Mouse (Mus musculus): ENCODE measurements around the gene Pcgf6. TPM values are rescaled to one million over a fixed set of nuclear protein-coding genes. Genes with fewer than 3 reads are reported as not detected.

The Pcgf6 gene
- polyA plus RNA-seq, 1 experiment from 2014 or later = 11.8 TPM

GRCm38 (mm10) chr19:46983966-46984380 is 66.7 kb downstream of the Pcgf6 start:
- peaks cover 11% of the 10 kb centered on the region; the same call in 1 of the 2 replicates for H3K4me1 ChIP-seq (ENCODE audit: control insufficient read depth, insufficient read depth, low read length)
- H3K36me3 ChIP-seq (ENCODE audit: control insufficient read depth, insufficient read depth, low read length) = no peaks in the 10 kb centered on the region
- H3K9ac ChIP-seq (ENCODE audit: low read length) = no peak overlapping the region
- peak overlapping the region; percentile 80 for H3K27ac ChIP-seq (ENCODE audit: low read length)
- H3K4me3 ChIP-seq (replicated peaks; ENCODE audit: low read length) = no peak overlapping the region
- 38% methylated on average over 11 of the region's 11 CpGs for WGBS
- ATAC-seq (ENCODE audit: insufficient read depth, low FRiP score) = no peak
- no peaks in the 10 kb centered on the region for H3K27me3 ChIP-seq (ENCODE audit: control insufficient read depth, insufficient read depth, low read length)
- peak overlapping the region; percentile 26; the same call in 1 of the 2 replicates for H3K4me2 ChIP-seq (ENCODE audit: low read depth, low read length)
- H3K9me3 ChIP-seq (replicated peaks; ENCODE audit: control insufficient read depth, low read length) = no peaks in the 10 kb centered on the region

Other genes starting within 250 kb of the Pcgf6 start
- 5.7 and 6.5 TPM in 2 replicates for gene Ina, start 36.2 kb downstream of the Pcgf6 start, polyA plus RNA-seq (2015; fragmentation: Nextera tagmentation; extraction: Ambion mirVana)
- gene Nt5c2, start 35.8 kb downstream of the Pcgf6 start, polyA plus RNA-seq (2015; fragmentation: Nextera tagmentation; extraction: Ambion mirVana) = 86.4 and 91.2 TPM in 2 replicates
- gene Taf5, start 16.8 kb upstream of the Pcgf6 start, polyA plus RNA-seq (2015; fragmentation: Nextera tagmentation; extraction: Ambion mirVana) = 2.2 and 3.1 TPM in 2 replicates
- gene Usmg5, start 39.7 kb upstream of the Pcgf6 start, polyA plus RNA-seq (2015; fragmentation: Nextera tagmentation; extraction: Ambion mirVana) = 1,055 and 1,395 TPM in 2 replicates
- gene Pdcd11, start 39.9 kb upstream of the Pcgf6 start, polyA plus RNA-seq (2015; fragmentation: Nextera tagmentation; extraction: Ambion mirVana) = 7.8 and 8.4 TPM in 2 replicates
- gene Calhm2, start 87.4 kb upstream of the Pcgf6 start, polyA plus RNA-seq (2015; fragmentation: Nextera tagmentation; extraction: Ambion mirVana) = 7.8 and 7.9 TPM in 2 replicates
- gene Calhm1, start 93.3 kb upstream of the Pcgf6 start, polyA plus RNA-seq (2015; fragmentation: Nextera tagmentation; extraction: Ambion mirVana) = not detected in 2 replicates
- gene Calhm3, start 106.9 kb upstream of the Pcgf6 start, polyA plus RNA-seq (2015; fragmentation: Nextera tagmentation; extraction: Ambion mirVana) = not detected in 2 replicates
- 5.9 and 6.8 TPM in 2 replicates for gene Neurl1a, start 127.9 kb upstream of the Pcgf6 start, polyA plus RNA-seq (2015; fragmentation: Nextera tagmentation; extraction: Ambion mirVana)

Measured in stomach, embryonic 16.5 days (tissue).